In genomic region chr15:102962492-102962891, GRCm38 (mm10) we compare ENCODE assay signal across 21 mouse cellular contexts. TPM values are rescaled to one million over a fixed set of nuclear protein-coding genes. Genes with fewer than 3 reads are reported as not detected.
DNase-seq lines count a peak whose midpoint lies in the region; ATAC-seq and TF ChIP-seq lines count a peak whose summit lies in the region.
"Had no signal": no experiment of that assay in that cellular context is flagged by ENCODE, and none has a peak within 500 bp of the region (broad histone marks: within the 10 kb centered on the region; RNA-seq: fewer than 3 reads in every experiment).

No protein-coding gene starts in this region.

- H3K9ac ChIP-seq in hindbrain, embryonic 14.5 days = no peak overlapping the region
- H3K9ac ChIP-seq in intestine, postnatal 0 days (ENCODE audit: low read depth, low read length) = no peak overlapping the region
- H3K9ac ChIP-seq in limb, embryonic 15.5 days = no peak overlapping the region
- H3K9ac ChIP-seq: forebrain, embryonic 13.5 days; hindbrain, embryonic 12.5 days had no signal

- ATAC-seq in hindbrain, embryonic 14.5 days (ENCODE audit: low FRiP score) = no peak
- no peak for ATAC-seq in intestine, postnatal 0 days
- ATAC-seq in limb, embryonic 15.5 days (ENCODE audit: insufficient number of reproducible peaks, low FRiP score, low TSS enrichment, low read depth) = no peak
- ATAC-seq: forebrain, embryonic 13.5 days had no signal

- peak; percentile 53 for DNase-seq in hindbrain, embryonic 10.5 days (ENCODE audit: low spot score)
- no peak for DNase-seq in hindbrain, embryonic 14.5 days (ENCODE audit: low spot score)
- DNase-seq in heart, adult 8-10 months (ENCODE audit: low spot score) = no peak
- no peak for DNase-seq in adrenal gland, postnatal 25 days
- no peak for DNase-seq in spleen, postnatal 36 days (ENCODE audit: low spot score in 2 of 2)
- DNase-seq: adrenal gland, postnatal 10 days; cerebellum, adult 8-10 months; heart, adult 11 months; right cerebral cortex, postnatal 4 days; thymus, postnatal 14 days had no signal

- no peaks in the 10 kb centered on the region; the same call in 1 of the 2 replicates for H3K4me1 ChIP-seq in hindbrain, embryonic 10.5 days (replicated peaks)
- H3K4me1 ChIP-seq in hindbrain, embryonic 14.5 days (replicated peaks; ENCODE audit: control insufficient read depth, insufficient read depth, low read length) = no peaks in the 10 kb centered on the region
- no peaks in the 10 kb centered on the region for H3K4me1 ChIP-seq in intestine, postnatal 0 days (replicated peaks; ENCODE audit: control insufficient read depth, insufficient read depth, low read length)
- peaks cover 28% of the 10 kb centered on the region for H3K4me1 ChIP-seq in limb, embryonic 15.5 days

- no peaks in the 10 kb centered on the region for H3K36me3 ChIP-seq in hindbrain, embryonic 10.5 days
- H3K36me3 ChIP-seq in hindbrain, embryonic 14.5 days (replicated peaks; ENCODE audit: control insufficient read depth, insufficient read depth) = no peaks in the 10 kb centered on the region
- peaks cover 2% of the 10 kb centered on the region for H3K36me3 ChIP-seq in C2C12 (ENCODE audit: control insufficient read depth, insufficient read depth)
- H3K36me3 ChIP-seq in intestine, postnatal 0 days (ENCODE audit: control insufficient read depth, insufficient read depth) = no peaks in the 10 kb centered on the region
- no peaks in the 10 kb centered on the region for H3K36me3 ChIP-seq in limb, embryonic 15.5 days
- H3K36me3 ChIP-seq: G1E; hindbrain, embryonic 12.5 days had no signal

- no peak overlapping the region for H3K4me3 ChIP-seq in hindbrain, embryonic 10.5 days
- no peak overlapping the region for H3K4me3 ChIP-seq in hindbrain, embryonic 14.5 days (replicated peaks; ENCODE audit: low read length)
- peak overlapping the region; percentile 71 for H3K4me3 ChIP-seq in C2C12 (ENCODE audit: insufficient read depth, poor library complexity, severe bottlenecking)
- peak overlapping the region; percentile 1; the same call in 1 of the 2 replicates for H3K4me3 ChIP-seq in intestine, postnatal 0 days (ENCODE audit: low read depth, low read length)
- 0 out of 2 replicates have a peak overlapping the region, but pooled peaks have one; percentile 0 for H3K4me3 ChIP-seq in limb, embryonic 15.5 days
- H3K4me3 ChIP-seq: forebrain, embryonic 13.5 days; hindbrain, embryonic 12.5 days had no signal

- H3K79me3 ChIP-seq in C2C12 (ENCODE audit: low read depth) = peaks cover 72% of the 10 kb centered on the region

- H3K27ac ChIP-seq in hindbrain, embryonic 10.5 days = no peak overlapping the region
- H3K27ac ChIP-seq in hindbrain, embryonic 14.5 days = no peak overlapping the region
- no peak overlapping the region for H3K27ac ChIP-seq in intestine, postnatal 0 days (ENCODE audit: low read depth, low read length)
- H3K27ac ChIP-seq in limb, embryonic 15.5 days = no peak overlapping the region; the same call in 1 of the 2 replicates
- H3K27ac ChIP-seq: forebrain, embryonic 13.5 days; hindbrain, embryonic 12.5 days had no signal

- TF ChIP-seq CTCF in C2C12 (IDR thresholded peaks at IDR 0.05; ENCODE audit: control insufficient read depth, insufficient read depth, insufficient read length) = no peak
- TF ChIP-seq CTCF in intestine, postnatal 0 days (IDR thresholded peaks at IDR 0.05; ENCODE audit: low read depth) = no peak

- H3K79me2 ChIP-seq in C2C12 (ENCODE audit: control insufficient read depth, insufficient read depth) = peaks cover 99% of the 10 kb centered on the region

- H3K27me3 ChIP-seq in hindbrain, embryonic 10.5 days (ENCODE audit: insufficient read depth, poor library complexity, severe bottlenecking) = peaks cover 100% of the 10 kb centered on the region
- peaks cover 99% of the 10 kb centered on the region for H3K27me3 ChIP-seq in hindbrain, embryonic 14.5 days (ENCODE audit: control insufficient read depth, insufficient read depth, low read length)
- no peaks in the 10 kb centered on the region for H3K27me3 ChIP-seq in C2C12 (ENCODE audit: control insufficient read depth, insufficient read depth, insufficient read length)
- peaks cover 96% of the 10 kb centered on the region for H3K27me3 ChIP-seq in intestine, postnatal 0 days (replicated peaks; ENCODE audit: control insufficient read depth, insufficient read depth, low read length)
- H3K27me3 ChIP-seq in limb, embryonic 15.5 days = peaks cover 82% of the 10 kb centered on the region

- peak overlapping the region; percentile 66 for H3ac ChIP-seq in C2C12 (ENCODE audit: control insufficient read depth, insufficient read length, low read depth)

- no peaks in the 10 kb centered on the region for H3K9me3 ChIP-seq in hindbrain, embryonic 10.5 days
- no peaks in the 10 kb centered on the region for H3K9me3 ChIP-seq in hindbrain, embryonic 14.5 days (ENCODE audit: control insufficient read depth, low read length)
- H3K9me3 ChIP-seq in intestine, postnatal 0 days (ENCODE audit: control insufficient read depth) = no peaks in the 10 kb centered on the region
- no peaks in the 10 kb centered on the region for H3K9me3 ChIP-seq in limb, embryonic 15.5 days
- H3K9me3 ChIP-seq: forebrain, embryonic 13.5 days; G1E; hindbrain, embryonic 12.5 days had no signal

- WGBS in hindbrain, embryonic 10.5 days = 2% methylated on average over 13 of the region's 13 CpGs
- WGBS in hindbrain, embryonic 14.5 days = 2% methylated on average over 13 of the region's 13 CpGs
- WGBS in intestine, postnatal 0 days = 4% methylated on average over 13 of the region's 13 CpGs
- WGBS in limb, embryonic 15.5 days = 4% methylated on average over 13 of the region's 13 CpGs

- H3K4me2 ChIP-seq in hindbrain, embryonic 14.5 days (replicated peaks) = no peak overlapping the region
- H3K4me2 ChIP-seq in intestine, postnatal 0 days (replicated peaks; ENCODE audit: low read depth) = no peak overlapping the region
- no peak overlapping the region for H3K4me2 ChIP-seq in limb, embryonic 15.5 days
- H3K4me2 ChIP-seq: forebrain, embryonic 13.5 days; hindbrain, embryonic 12.5 days had no signal

TF ChIP-seq in C2C12, 6 proteins besides CTCF, POLR2A, EP300 and RAD21:
- TF ChIP-seq USF1 (IDR thresholded peaks at IDR 0.05; ENCODE audit: low read depth) (no peak), MYOD1 (IDR thresholded peaks at IDR 0.05; ENCODE audit: control insufficient read depth, insufficient read length, low read depth) (no peak), FOSL1 (IDR thresholded peaks at IDR 0.05; ENCODE audit: insufficient read depth, low read length, poor library complexity, severe bottlenecking) (no peak), CEBPB (IDR thresholded peaks at IDR 0.05; ENCODE audit: low read depth) (no peak), MAX (IDR thresholded peaks at IDR 0.05) (no peak), MYOG (IDR thresholded peaks at IDR 0.05; ENCODE audit: control insufficient read depth, extremely low read depth, insufficient read length) (no peak)

RNA-seq across cellular contexts. Expression of gene Hoxc10, which starts 4.1 kb away (rescaled TPM):
- polyA plus RNA-seq in hindbrain, embryonic 10.5 days (2016; fragmentation: Nextera tagmentation; extraction: Ambion mirVana) = not detected in 2 replicates
- not detected in 2 replicates for polyA plus RNA-seq in hindbrain, embryonic 14.5 days (2014; fragmentation: Nextera tagmentation; extraction: Ambion mirVana)
- 49.6 TPM for polyA plus RNA-seq in C2C12 (2012; fragmentation: generic; extraction: Trizol)
- polyA plus RNA-seq in intestine, postnatal 0 days (2015; fragmentation: Nextera tagmentation; extraction: Ambion mirVana) = 0.25 TPM in 1 of 2 replicates, not detected in the other
- polyA plus RNA-seq in limb, embryonic 15.5 days (2015; fragmentation: Nextera tagmentation; extraction: Ambion mirVana) = 5.6 and 6.0 TPM in 2 replicates
- total RNA-seq in heart, adult 8-10 months (2022) = not detected
- total RNA-seq in adrenal gland, postnatal 25 days (2021) = 0.36 and 0.48 TPM in 2 replicates
- total RNA-seq: layer of hippocampus, postnatal 14 days; left cerebral cortex, postnatal 36 days had no signal
- polyA plus RNA-seq: forebrain, embryonic 13.5 days; heart, embryonic 16.5 days; hindbrain, embryonic 12.5 days; liver, embryonic 16.5 days; stomach, embryonic 14.5 days had no signal

RNA-seq across cellular contexts. Expression of gene Hoxc5, which starts 4.8 kb away (rescaled TPM):
- polyA plus RNA-seq in hindbrain, embryonic 10.5 days (2016; fragmentation: Nextera tagmentation; extraction: Ambion mirVana) = 0.37 and 10.8 TPM in 2 replicates
- polyA plus RNA-seq in hindbrain, embryonic 14.5 days (2014; fragmentation: Nextera tagmentation; extraction: Ambion mirVana) = 25.0 and 32.2 TPM in 2 replicates
- polyA plus RNA-seq in C2C12 (2012; fragmentation: generic; extraction: Trizol) = 1.6 TPM
- polyA plus RNA-seq in intestine, postnatal 0 days (2015; fragmentation: Nextera tagmentation; extraction: Ambion mirVana) = 3.4 and 3.9 TPM in 2 replicates
- polyA plus RNA-seq in limb, embryonic 15.5 days (2015; fragmentation: Nextera tagmentation; extraction: Ambion mirVana) = 2.3 TPM in 2 replicates
- under 1 TPM in 1 of 4 experiments, not detected in 3; 0.12 TPM for total RNA-seq in heart, adult 8-10 months (2022)
- total RNA-seq in adrenal gland, postnatal 25 days (2021) = 7.6 and 9.0 TPM in 2 replicates
- total RNA-seq: layer of hippocampus, postnatal 14 days; left cerebral cortex, postnatal 36 days had no signal
- polyA plus RNA-seq: forebrain, embryonic 13.5 days had no signal

RNA-seq across cellular contexts. Expression of gene Hoxc11, which starts 8.3 kb away (rescaled TPM):
- not detected in 2 replicates for polyA plus RNA-seq in hindbrain, embryonic 10.5 days (2016; fragmentation: Nextera tagmentation; extraction: Ambion mirVana)
- not detected in 2 replicates for polyA plus RNA-seq in hindbrain, embryonic 14.5 days (2014; fragmentation: Nextera tagmentation; extraction: Ambion mirVana)
- 34.6 TPM for polyA plus RNA-seq in C2C12 (2012; fragmentation: generic; extraction: Trizol)
- polyA plus RNA-seq in intestine, postnatal 0 days (2015; fragmentation: Nextera tagmentation; extraction: Ambion mirVana) = not detected in 2 replicates
- polyA plus RNA-seq in limb, embryonic 15.5 days (2015; fragmentation: Nextera tagmentation; extraction: Ambion mirVana) = 1.5 and 1.7 TPM in 2 replicates
- not detected for total RNA-seq in heart, adult 8-10 months (2022)
- total RNA-seq in adrenal gland, postnatal 25 days (2021) = not detected in 2 replicates
- total RNA-seq: layer of hippocampus, postnatal 14 days; left cerebral cortex, postnatal 36 days had no signal
- polyA plus RNA-seq: forebrain, embryonic 13.5 days; G1E; heart, embryonic 16.5 days; hindbrain, embryonic 12.5 days; liver, embryonic 16.5 days; stomach, embryonic 14.5 days had no signal

RNA-seq across cellular contexts. Expression of gene Hoxc9, which starts 13.7 kb away (rescaled TPM):
- not detected in 2 replicates for polyA plus RNA-seq in hindbrain, embryonic 10.5 days (2016; fragmentation: Nextera tagmentation; extraction: Ambion mirVana)
- polyA plus RNA-seq in hindbrain, embryonic 14.5 days (2014; fragmentation: Nextera tagmentation; extraction: Ambion mirVana) = 0.25 and 0.75 TPM in 2 replicates
- polyA plus RNA-seq in C2C12 (2012; fragmentation: generic; extraction: Trizol) = 9.4 TPM
- 0.43 and 0.58 TPM in 2 replicates for polyA plus RNA-seq in intestine, postnatal 0 days (2015; fragmentation: Nextera tagmentation; extraction: Ambion mirVana)
- polyA plus RNA-seq in limb, embryonic 15.5 days (2015; fragmentation: Nextera tagmentation; extraction: Ambion mirVana) = 0.93 and 1.3 TPM in 2 replicates
- total RNA-seq in heart, adult 8-10 months (2022) = not detected
- 0.85 and 1.5 TPM in 2 replicates for total RNA-seq in adrenal gland, postnatal 25 days (2021)
- total RNA-seq: layer of hippocampus, postnatal 14 days; left cerebral cortex, postnatal 36 days had no signal
- polyA plus RNA-seq: forebrain, embryonic 13.5 days; heart, embryonic 16.5 days; hindbrain, embryonic 12.5 days; liver, embryonic 16.5 days; stomach, embryonic 14.5 days had no signal

RNA-seq across cellular contexts. Expression of gene Hoxc12, which starts 25.9 kb away (rescaled TPM):
- polyA plus RNA-seq in hindbrain, embryonic 10.5 days (2016; fragmentation: Nextera tagmentation; extraction: Ambion mirVana) = not detected in 2 replicates
- not detected in 2 replicates for polyA plus RNA-seq in hindbrain, embryonic 14.5 days (2014; fragmentation: Nextera tagmentation; extraction: Ambion mirVana)
- polyA plus RNA-seq in C2C12 (2012; fragmentation: generic; extraction: Trizol) = 4.9 TPM
- polyA plus RNA-seq in intestine, postnatal 0 days (2015; fragmentation: Nextera tagmentation; extraction: Ambion mirVana) = not detected in 2 replicates
- 3.9 TPM in 2 replicates for polyA plus RNA-seq in limb, embryonic 15.5 days (2015; fragmentation: Nextera tagmentation; extraction: Ambion mirVana)
- not detected for total RNA-seq in heart, adult 8-10 months (2022)
- total RNA-seq in adrenal gland, postnatal 25 days (2021) = not detected in 2 replicates
- total RNA-seq: adrenal gland, postnatal 10 days; G1E; layer of hippocampus, postnatal 14 days; left cerebral cortex, postnatal 36 days had no signal
- polyA plus RNA-seq: forebrain, embryonic 13.5 days; G1E; heart, embryonic 16.5 days; hindbrain, embryonic 12.5 days; liver, embryonic 16.5 days; stomach, embryonic 14.5 days had no signal

Comparison
In these comparisons a context has a peak if more than half of its experiments do, and no peak if none do; other contexts are left out.
1. H3K4me3 ChIP-seq: peak in C2C12 (single experiment), intestine, postnatal 0 days (single experiment) and limb, embryonic 15.5 days (single experiment); none in hindbrain, embryonic 10.5 days (single experiment) and hindbrain, embryonic 14.5 days (single experiment).
2. RNA of gene Hoxc11, which starts 8.3 kb away (polyA plus RNA-seq): 34.6 TPM in C2C12 (single experiment); 1.5 to 1.7 TPM in limb, embryonic 15.5 days, not detected in intestine, postnatal 0 days, not detected in hindbrain, embryonic 10.5 days and not detected in hindbrain, embryonic 14.5 days; every median in the first group is over 10 times any median in the second.